Mouse (Mus musculus) T-cell, adult 2 months (primary cell): Measurements from ENCODE around the gene Evi2a.

Source experiments
- DNase-seq: peaks from one replicate; pipeline ENCODE4 v3.0.0; 2022; ENCODE audit warnings: low spot score

Evi2a gene

GRCm38 (mm10) chr11:79530333-79530761, at the start of gene Evi2a, which contains the start of gene Evi2:
TSS of gene Evi2a (minus strand) at chr11:79530609.
TSS of gene Evi2 (minus strand) at chr11:79530589.
- peak; percentile 81 for DNase-seq

- DNase-seq: peak; percentile 75
Measured at GRCm38 (mm10) chr11:79577741-79578140, 47.3 kb upstream of the Evi2a start.

- no peak for DNase-seq
Measured at GRCm38 (mm10) chr11:79575383-79576073, 45.1 kb upstream of the Evi2a start.

GRCm38 (mm10) chr11:79573836-79574235, 43.4 kb upstream of the Evi2a start:
- DNase-seq: no peak

GRCm38 (mm10) chr11:79570319-79570718, 39.9 kb upstream of the Evi2a start:
- no peak for DNase-seq

GRCm38 (mm10) chr11:79568197-79568911, 37.9 kb upstream of the Evi2a start:
- no peak for DNase-seq

GRCm38 (mm10) chr11:79566947-79567346, 36.5 kb upstream of the Evi2a start:
- no peak for DNase-seq

GRCm38 (mm10) chr11:79563493-79563892, 33.1 kb upstream of the Evi2a start:
- no peak for DNase-seq

GRCm38 (mm10) chr11:79560536-79560935, 30.1 kb upstream of the Evi2a start:
- no peak for DNase-seq

GRCm38 (mm10) chr11:79552622-79553021, 22.2 kb upstream of the Evi2a start:
- DNase-seq: peak; percentile 13

GRCm38 (mm10) chr11:79536293-79536692, 5.9 kb upstream of the Evi2a start:
- no peak for DNase-seq

- no peak for DNase-seq
Measured at GRCm38 (mm10) chr11:79535554-79535953, 5.1 kb upstream of the Evi2a start.

- no peak for DNase-seq
Measured at GRCm38 (mm10) chr11:79533950-79534690, 3.7 kb upstream of the Evi2a start.

GRCm38 (mm10) chr11:79533311-79533710, 2.9 kb upstream of the Evi2a start:
- no peak for DNase-seq

GRCm38 (mm10) chr11:79531485-79531884, 1.1 kb upstream of the Evi2a start:
- DNase-seq: no peak

- peak; percentile 57 for DNase-seq
Measured at GRCm38 (mm10) chr11:79530774-79531173, 365 bp upstream of the Evi2a start.

GRCm38 (mm10) chr11:79529736-79530135, 673 bp downstream of the Evi2a start:
- peak; percentile 9 for DNase-seq

- DNase-seq: no peak
Measured at GRCm38 (mm10) chr11:79529226-79529625, 1.2 kb downstream of the Evi2a start.

- peak; percentile 12 for DNase-seq
Measured at GRCm38 (mm10) chr11:79528601-79529000, 1.8 kb downstream of the Evi2a start.

- DNase-seq: peak; percentile 40
Measured at GRCm38 (mm10) chr11:79527739-79528384, 2.5 kb downstream of the Evi2a start.

GRCm38 (mm10) chr11:79527015-79527738, 3.2 kb downstream of the Evi2a start:
- DNase-seq: peak; percentile 52
